Mouse (Mus musculus) c-Kit-negative CD71-positive TER-119-positive erythroid progenitor cells, embryonic 14.5 days (primary cell): ENCODE measurements at regions not wholly inside any gene's neighbourhood (a gene's known extent, or its start where the extent isn't known, plus 50 kb on each side); places are given as distances from the start of the nearest gene placed in this dataset.

Experiments
- DNase-seq: peaks from one replicate; pipeline ENCODE4 v3.0.0-alpha.2; 2013; ENCODE audit warnings: low read depth, low spot score

DNA sequence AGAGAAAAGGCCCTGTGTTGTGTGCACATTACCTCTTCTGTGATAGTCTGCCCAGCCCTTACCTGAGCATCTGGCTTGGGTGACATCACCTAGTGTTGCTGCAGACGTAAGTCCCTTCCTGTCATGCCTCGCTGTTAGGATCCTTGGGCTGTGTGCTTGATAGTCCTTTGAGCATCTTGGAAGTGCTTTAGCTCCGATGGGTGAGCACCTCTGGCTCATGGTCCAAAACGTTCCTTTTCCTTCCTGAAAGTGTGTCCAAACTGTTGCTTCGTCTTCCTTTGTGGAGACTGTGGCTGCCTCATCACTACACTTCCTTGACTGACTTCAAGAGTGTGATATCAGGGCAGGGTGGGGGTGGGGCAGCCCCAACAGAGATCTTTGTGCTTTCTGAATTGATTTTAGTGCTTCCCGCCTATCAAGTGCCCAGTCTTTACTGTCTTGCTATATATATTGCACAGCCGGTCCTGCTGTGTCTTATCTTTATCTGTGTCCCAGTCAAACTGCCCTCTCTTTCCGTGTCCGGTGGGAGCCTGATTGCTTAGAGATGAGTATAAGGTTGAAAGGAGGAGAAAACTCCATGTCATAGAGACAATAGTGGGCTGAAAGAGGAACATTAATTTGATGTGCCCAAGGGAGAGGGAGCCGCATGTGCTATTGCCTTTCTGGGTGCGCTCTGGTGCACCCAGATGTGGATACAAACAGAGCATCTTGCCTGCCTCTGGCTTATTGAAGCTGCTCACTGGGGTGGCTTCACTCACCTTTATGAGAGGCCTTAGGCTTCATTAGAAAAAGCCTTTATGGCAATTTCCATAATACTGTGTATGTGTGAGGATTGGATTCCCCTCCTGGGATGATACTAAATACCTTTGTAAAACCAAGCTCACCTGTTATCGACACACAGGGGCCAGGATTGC, 1169.2 kb upstream of the A1bg start:
- no peak for DNase-seq

DNA sequence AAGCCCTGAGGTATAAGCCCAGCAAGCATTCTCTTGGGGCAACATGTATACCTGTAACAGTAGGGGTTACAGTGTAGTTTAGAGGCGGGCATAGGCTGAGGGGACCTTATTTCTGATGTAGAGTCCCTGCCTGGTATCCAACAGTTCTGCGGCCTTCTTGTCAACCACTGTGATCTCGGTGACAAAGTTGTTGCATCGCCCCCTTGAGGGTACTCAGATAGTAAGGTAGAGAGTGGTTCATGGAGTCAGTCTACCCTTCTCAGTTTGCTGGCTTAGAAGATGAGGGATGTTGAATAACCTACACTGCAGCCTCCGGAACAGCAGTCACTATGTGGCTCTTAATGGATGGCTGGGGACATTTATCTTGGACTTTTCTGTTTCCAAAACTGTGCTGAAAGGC, 1168.3 kb upstream of the A1bg start:
- DNase-seq: no peak

- no peak for DNase-seq
These were observed 1165.5 kb upstream of the A1bg start for GRCm38 (mm10) chr15:62088341-62088740.

DNA sequence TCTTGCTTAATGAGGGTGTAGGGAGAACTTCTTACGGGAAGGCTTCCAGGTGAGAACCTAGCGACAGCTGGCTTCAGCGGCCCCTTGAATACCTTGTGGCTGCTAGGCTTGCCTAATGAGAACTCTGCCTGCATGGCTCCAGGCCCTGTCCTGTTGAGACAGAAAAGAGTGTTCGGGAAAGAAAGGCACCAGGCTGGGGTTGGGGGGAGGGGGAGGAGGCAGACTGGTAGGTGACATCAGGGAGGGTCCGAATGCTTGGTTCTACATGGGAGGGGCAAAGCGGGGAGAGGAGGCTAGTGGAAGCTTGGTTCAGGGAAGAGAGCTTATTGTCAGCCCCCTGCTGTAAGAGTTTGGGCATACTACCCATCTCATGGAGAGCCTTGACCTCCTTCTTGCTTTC, 1164.9 kb upstream of the A1bg start:
- no peak for DNase-seq

GRCm38 (mm10) chr15:62086037-62086436, 1163.2 kb upstream of the A1bg start:
- no peak for DNase-seq

DNA sequence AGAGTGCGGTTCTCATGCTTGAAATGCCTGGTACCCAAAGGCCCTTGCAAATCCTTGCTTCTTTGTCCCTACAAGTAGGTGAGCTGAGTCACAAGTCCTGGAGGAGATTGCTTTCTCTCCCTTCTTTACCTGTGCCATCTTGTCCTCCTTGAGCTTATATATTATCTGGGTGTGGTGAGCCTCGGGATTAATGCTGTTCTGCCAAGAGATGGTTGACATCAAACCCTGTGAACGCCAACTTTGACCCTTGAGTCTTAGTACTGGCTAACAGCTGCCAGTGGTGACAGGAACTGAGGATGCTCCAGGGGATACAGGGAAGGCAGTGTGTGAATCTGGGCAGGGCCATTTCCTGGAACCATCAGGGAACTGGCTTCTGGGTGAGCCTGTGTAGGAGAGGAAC, 1160.5 kb upstream of the A1bg start:
- no peak for DNase-seq

DNA sequence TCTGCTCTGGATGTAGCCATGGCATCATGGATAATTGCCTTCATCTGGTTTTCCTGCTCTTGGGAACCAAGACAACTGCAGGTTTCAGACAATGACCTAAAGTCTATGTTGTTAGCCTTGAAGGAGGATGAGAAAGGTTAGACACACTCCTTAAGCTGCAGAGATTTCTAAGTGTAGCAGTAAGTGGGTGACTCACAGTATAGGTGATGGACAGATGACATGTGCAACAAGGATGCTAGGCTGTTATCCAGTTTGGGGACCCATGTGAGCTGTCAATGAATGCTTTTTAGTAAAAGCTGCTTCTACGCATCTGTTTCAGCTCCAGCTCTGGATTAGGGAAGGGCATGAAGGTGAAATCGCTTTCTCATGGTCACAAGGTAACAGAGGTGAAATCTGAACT, 1159.7 kb upstream of the A1bg start:
- no peak for DNase-seq

DNA sequence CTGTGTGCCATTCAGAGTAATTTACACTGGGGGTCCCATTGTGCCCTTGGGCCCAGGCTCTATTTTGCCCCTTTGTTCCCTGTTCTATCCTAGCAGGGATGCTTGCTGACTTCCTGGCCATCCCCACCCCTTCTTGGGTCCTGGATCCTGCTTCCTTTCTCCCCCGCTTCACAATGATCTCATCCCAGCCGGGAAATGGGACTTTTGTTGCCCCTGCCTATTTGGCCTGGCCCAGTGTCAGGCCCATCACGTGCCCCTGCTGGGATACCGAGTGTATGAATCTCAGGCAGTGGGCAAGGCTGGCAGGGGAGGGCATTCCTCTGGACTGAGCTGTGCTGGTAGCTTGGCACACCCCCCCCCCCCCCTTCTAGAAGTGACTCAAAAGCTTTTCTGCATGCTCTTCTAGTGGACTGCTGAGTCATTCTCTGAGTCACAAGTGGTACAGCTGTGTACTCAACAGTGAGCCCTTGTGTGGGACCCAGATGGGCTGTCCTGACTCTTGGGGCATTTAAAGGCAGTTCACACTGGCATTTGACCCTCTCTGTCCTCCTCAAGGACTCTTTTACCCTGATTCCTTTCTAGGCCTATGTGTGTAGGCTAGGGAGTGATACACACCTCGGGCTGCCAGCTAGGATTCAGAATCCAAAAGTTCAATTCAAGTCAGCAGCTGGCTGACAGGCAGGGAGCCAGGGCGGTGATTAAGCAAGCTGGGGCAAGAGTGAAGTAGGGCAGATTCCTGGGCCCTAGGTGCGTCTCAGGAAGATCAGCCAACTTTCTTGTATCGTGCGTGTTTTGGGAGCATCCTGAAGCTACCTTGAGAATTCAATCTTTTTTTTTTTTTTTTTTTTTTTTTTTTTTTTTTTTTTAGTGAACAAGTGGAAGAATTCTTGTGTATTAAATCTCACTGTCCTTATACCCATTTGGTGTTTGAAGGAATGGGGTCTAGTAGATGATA, 1156.6 kb upstream of the A1bg start:
- peak; percentile 32 for DNase-seq

GRCm38 (mm10) chr15:62076552-62077234, 1153.9 kb upstream of the A1bg start:
- DNase-seq: no peak

GRCm38 (mm10) chr15:62074735-62075134, 1151.9 kb upstream of the A1bg start:
- no peak for DNase-seq

DNA sequence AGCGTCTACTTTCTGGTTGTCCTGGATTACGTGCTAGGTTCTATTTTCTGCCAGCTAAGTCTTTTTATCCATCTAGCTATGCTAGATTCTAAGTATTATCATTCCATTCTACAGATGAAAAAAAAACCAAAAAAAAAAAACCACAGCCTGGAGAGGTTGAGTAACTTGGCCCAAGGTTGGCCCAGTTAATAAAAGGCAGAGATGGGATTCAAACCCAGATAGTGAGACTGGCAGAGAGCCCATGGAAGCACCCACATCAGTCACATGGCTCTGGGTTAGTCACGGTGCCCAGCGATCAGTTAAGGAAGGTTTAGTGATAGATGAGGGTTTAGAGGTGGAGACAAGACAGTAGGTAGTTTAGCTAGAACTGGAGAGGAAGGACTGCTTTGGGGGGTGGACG, 1150.8 kb upstream of the A1bg start:
- DNase-seq: no peak

DNA sequence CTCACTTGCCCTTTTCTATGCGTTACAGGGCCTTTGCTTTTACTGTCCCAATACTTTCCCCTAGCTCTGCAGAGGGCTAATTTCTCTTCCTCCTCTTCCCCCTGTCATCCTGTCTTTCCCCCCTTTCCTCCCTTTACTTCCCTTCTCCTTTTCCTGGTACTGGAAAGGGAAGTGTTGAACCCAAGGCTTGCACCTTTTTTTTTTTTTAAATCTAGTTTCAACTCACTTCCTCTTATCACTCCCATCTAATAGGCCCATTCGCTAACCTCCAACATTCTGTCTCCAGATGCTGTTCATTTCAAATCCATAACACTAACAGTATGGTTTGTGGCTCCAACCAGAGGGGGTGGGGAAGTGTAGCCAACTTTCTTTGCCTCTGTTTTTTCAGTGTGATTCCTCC, 1148.5 kb upstream of the A1bg start:
- DNase-seq: no peak

GRCm38 (mm10) chr15:62068422-62069160, 1145.8 kb upstream of the A1bg start:
- no peak for DNase-seq

DNA sequence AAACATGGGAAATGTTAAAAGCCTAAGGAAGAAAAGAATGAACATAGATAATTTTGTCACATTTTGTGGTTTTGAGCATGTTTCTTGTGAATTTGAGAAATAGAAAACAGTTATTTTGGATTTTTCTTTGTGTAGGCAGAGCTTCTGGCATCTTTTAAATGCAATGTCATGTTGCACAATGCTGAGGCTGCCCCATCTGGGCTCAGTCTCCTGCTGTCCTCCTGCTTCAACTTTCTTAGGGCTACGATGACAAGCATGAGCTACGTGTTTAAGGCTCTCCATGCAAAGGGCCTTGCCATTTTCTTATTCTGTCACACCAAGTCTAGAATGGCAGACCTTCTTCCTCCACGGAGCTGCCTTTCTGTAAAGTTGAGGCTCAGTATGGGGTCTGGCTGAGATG, 1141.6 kb upstream of the A1bg start:
- DNase-seq: no peak

- no peak for DNase-seq
These were observed 1134.6 kb upstream of the A1bg start for GRCm38 (mm10) chr15:62057449-62057848.

DNA sequence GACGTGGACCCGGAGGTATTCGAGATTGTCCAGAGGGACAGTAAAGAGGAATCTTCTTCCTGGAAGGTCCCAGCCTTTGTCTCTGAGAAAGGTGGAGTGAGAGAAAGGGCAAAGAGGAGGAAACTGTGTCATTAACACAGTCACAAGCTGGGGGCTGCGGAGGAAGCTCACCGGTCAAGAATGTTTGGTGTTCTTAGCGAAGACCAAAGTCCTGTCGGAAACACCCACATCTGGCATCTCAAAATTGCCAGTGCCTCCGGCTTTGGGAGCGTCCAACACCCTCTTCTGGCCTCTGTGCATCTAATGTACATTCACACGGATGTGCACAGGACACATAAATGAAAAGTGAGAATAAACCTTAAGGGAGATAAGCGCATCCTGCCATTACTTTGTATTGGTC, 1134.1 kb upstream of the A1bg start:
- no peak for DNase-seq

GRCm38 (mm10) chr15:62056401-62056800, 1133.6 kb upstream of the A1bg start:
- no peak for DNase-seq

- no peak for DNase-seq
These were observed 1132.2 kb upstream of the A1bg start for GRCm38 (mm10) chr15:62055011-62055410.

GRCm38 (mm10) chr15:62053420-62054239, 1130.8 kb upstream of the A1bg start:
- no peak for DNase-seq

GRCm38 (mm10) chr15:62049416-62049815, 1126.6 kb upstream of the A1bg start:
- no peak for DNase-seq
